Comparison of ENCODE assay signal across 13 mouse cellular contexts in the genomic region with DNA sequence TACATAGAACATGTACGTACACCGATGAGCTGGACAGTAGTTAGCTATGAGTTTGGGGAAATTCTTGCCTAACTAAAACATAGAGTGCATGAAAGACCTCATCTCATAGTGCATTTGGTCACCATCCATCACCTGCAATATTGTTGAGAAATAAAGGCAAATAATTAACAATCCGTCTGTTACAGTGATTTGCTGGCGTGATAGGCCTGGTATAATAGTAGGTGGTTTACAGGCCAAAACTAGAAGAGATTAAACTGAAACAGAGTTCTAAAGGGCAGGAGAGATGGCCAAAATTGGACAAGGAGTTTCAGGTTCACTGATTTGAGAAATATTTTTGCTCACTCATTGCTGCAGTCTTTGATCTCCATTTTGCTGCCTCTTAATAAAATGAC.
DNase-seq lines count a peak whose midpoint lies in the region; ATAC-seq and TF ChIP-seq lines count a peak whose summit lies in the region.
"Had no signal": no experiment of that assay in that cellular context is flagged by ENCODE, and none has a peak within 500 bp of the region (broad histone marks: within the 10 kb centered on the region; RNA-seq: fewer than 3 reads in every experiment).

No protein-coding gene starts in this region.

- no peak overlapping the region for H3K9ac ChIP-seq in lung, embryonic 16.5 days (ENCODE audit: low read length)
- no peak overlapping the region for H3K9ac ChIP-seq in kidney, embryonic 15.5 days
- no peak overlapping the region for H3K9ac ChIP-seq in stomach, embryonic 16.5 days (ENCODE audit: low read length)
- H3K9ac ChIP-seq: embryonic facial prominence, embryonic 13.5 days; hindbrain, embryonic 15.5 days; limb, embryonic 13.5 days had no signal

- WGBS in kidney, adult 2 months, result 40% methylated on average over 4 of the region's 4 CpGs
- 72% methylated on average over 4 of the region's 4 CpGs for WGBS in lung, embryonic 16.5 days
- 43% methylated on average over 4 of the region's 4 CpGs for WGBS in lung, adult 2 months
- 69% methylated on average over 4 of the region's 4 CpGs for WGBS in kidney, embryonic 15.5 days
- WGBS in stomach, embryonic 16.5 days, result 75% methylated on average over 4 of the region's 4 CpGs

- H3K27ac ChIP-seq in kidney, adult 2 months (ENCODE audit: insufficient read depth, low read depth, low read length), result peak overlapping the region; percentile 99
- peak overlapping the region; percentile 57; the same call in 1 of the 2 replicates for H3K27ac ChIP-seq in lung, embryonic 16.5 days (ENCODE audit: low read length)
- H3K27ac ChIP-seq in kidney, embryonic 15.5 days, result peak overlapping the region; percentile 76
- peak overlapping the region; percentile 71; the same call in 1 of the 2 replicates for H3K27ac ChIP-seq in stomach, embryonic 16.5 days (ENCODE audit: low read length)
- H3K27ac ChIP-seq: hindbrain, embryonic 15.5 days; limb, embryonic 13.5 days had no signal

- H3K4me3 ChIP-seq in kidney, adult 2 months (ENCODE audit: insufficient read depth, low read depth, low read length), result no peak overlapping the region
- H3K4me3 ChIP-seq in lung, embryonic 16.5 days (ENCODE audit: low read length), result no peak overlapping the region
- H3K4me3 ChIP-seq in lung, adult 2 months (replicated peaks; ENCODE audit: extremely low read depth, low read depth, low read length), result no peak overlapping the region
- H3K4me3 ChIP-seq in kidney, embryonic 15.5 days (replicated peaks), result no peak overlapping the region
- H3K4me3 ChIP-seq in stomach, embryonic 16.5 days (replicated peaks; ENCODE audit: low read length), result no peak overlapping the region
- H3K4me3 ChIP-seq: embryonic facial prominence, embryonic 13.5 days; hindbrain, embryonic 15.5 days; limb, embryonic 13.5 days had no signal

- DNase-seq in kidney, adult 2 months, result peak; percentile 87
- no peak for DNase-seq in kidney, postnatal 14 days
- no peak for DNase-seq in lung, adult 2 months
- no peak for DNase-seq in thymus, adult 18-20 months
- no peak for DNase-seq in retina, embryonic 14.5 days (ENCODE audit: low spot score)
- DNase-seq: adrenal gland, adult 8-10 months had no signal

- no peak for TF ChIP-seq POLR2A in kidney, adult 2 months (IDR thresholded peaks at IDR 0.05; ENCODE audit: low read depth, low read length)
- TF ChIP-seq POLR2A in lung, adult 2 months (IDR thresholded peaks at IDR 0.05; ENCODE audit: borderline replicate concordance, extremely low read depth, low read depth, low read length), result no peak

- H3K4me1 ChIP-seq in kidney, adult 2 months (ENCODE audit: control insufficient read depth, insufficient read depth, low read length), result peaks cover 21% of the 10 kb centered on the region; the same call in 1 of the 2 replicates
- H3K4me1 ChIP-seq in lung, embryonic 16.5 days (replicated peaks; ENCODE audit: control insufficient read depth, insufficient read depth, low read length), result peaks cover 22% of the 10 kb centered on the region
- H3K4me1 ChIP-seq in lung, adult 2 months (ENCODE audit: control insufficient read depth, insufficient read depth, low read length), result peaks cover 22% of the 10 kb centered on the region
- H3K4me1 ChIP-seq in kidney, embryonic 15.5 days, result peaks cover 17% of the 10 kb centered on the region
- peaks cover 16% of the 10 kb centered on the region for H3K4me1 ChIP-seq in stomach, embryonic 16.5 days (ENCODE audit: control insufficient read depth, insufficient read depth, low read length)

- H3K27me3 ChIP-seq in kidney, adult 2 months (replicated peaks; ENCODE audit: control insufficient read depth, insufficient read depth, low read length), result no peaks in the 10 kb centered on the region
- H3K27me3 ChIP-seq in lung, embryonic 16.5 days (ENCODE audit: control insufficient read depth, insufficient read depth, low read depth, low read length), result no peaks in the 10 kb centered on the region
- H3K27me3 ChIP-seq in kidney, embryonic 15.5 days, result no peaks in the 10 kb centered on the region
- no peaks in the 10 kb centered on the region for H3K27me3 ChIP-seq in stomach, embryonic 16.5 days (ENCODE audit: control insufficient read depth, insufficient read depth, low read length)
- H3K27me3 ChIP-seq: embryonic facial prominence, embryonic 13.5 days; hindbrain, embryonic 15.5 days; limb, embryonic 13.5 days had no signal

- no peak for ATAC-seq in lung, embryonic 16.5 days (ENCODE audit: low read depth)
- no peak for ATAC-seq in kidney, embryonic 15.5 days (replicated peaks; ENCODE audit: low FRiP score)
- ATAC-seq in stomach, embryonic 16.5 days (ENCODE audit: insufficient read depth, low FRiP score), result no peak
- ATAC-seq: forebrain, embryonic 14.5 days had no signal

- H3K9me3 ChIP-seq in lung, embryonic 16.5 days (ENCODE audit: control insufficient read depth, low read length), result no peaks in the 10 kb centered on the region
- no peaks in the 10 kb centered on the region for H3K9me3 ChIP-seq in kidney, embryonic 15.5 days (replicated peaks)
- no peaks in the 10 kb centered on the region for H3K9me3 ChIP-seq in stomach, embryonic 16.5 days (replicated peaks; ENCODE audit: control insufficient read depth, low read length)
- H3K9me3 ChIP-seq: embryonic facial prominence, embryonic 13.5 days; hindbrain, embryonic 15.5 days; limb, embryonic 13.5 days had no signal

- no peak for TF ChIP-seq CTCF in kidney, adult 2 months (conservative IDR thresholded peaks at IDR 0.05; ENCODE audit: insufficient read depth, insufficient read length, low read depth, low read length)
- TF ChIP-seq CTCF in lung, adult 2 months (IDR thresholded peaks at IDR 0.05; ENCODE audit: insufficient read depth, low read length), result no peak

- no peaks in the 10 kb centered on the region; the same call in 1 of the 2 replicates for H3K36me3 ChIP-seq in kidney, adult 2 months (ENCODE audit: control insufficient read depth, insufficient read depth, low read length)
- no peaks in the 10 kb centered on the region for H3K36me3 ChIP-seq in lung, embryonic 16.5 days (ENCODE audit: control insufficient read depth, insufficient read depth, low read length)
- no peaks in the 10 kb centered on the region for H3K36me3 ChIP-seq in kidney, embryonic 15.5 days
- no peaks in the 10 kb centered on the region for H3K36me3 ChIP-seq in stomach, embryonic 16.5 days (ENCODE audit: control insufficient read depth, insufficient read depth, low read length)
- H3K36me3 ChIP-seq: embryonic facial prominence, embryonic 13.5 days; hindbrain, embryonic 15.5 days; limb, embryonic 13.5 days had no signal

- no peak overlapping the region for H3K4me2 ChIP-seq in lung, embryonic 16.5 days (ENCODE audit: low read depth, low read length)
- H3K4me2 ChIP-seq in kidney, embryonic 15.5 days, result no peak overlapping the region
- H3K4me2 ChIP-seq in stomach, embryonic 16.5 days (ENCODE audit: low read depth, low read length), result no peak overlapping the region
- H3K4me2 ChIP-seq: embryonic facial prominence, embryonic 13.5 days; hindbrain, embryonic 15.5 days; limb, embryonic 13.5 days had no signal
